Mouse (Mus musculus): ENCODE measurements around the gene Ptprcap. TPM values are rescaled to one million over a fixed set of nuclear protein-coding genes. Genes with fewer than 3 reads are reported as not detected.

The Ptprcap gene
- polyA plus RNA-seq, 1 experiment from 2014 or later: 1.1 TPM

GRCm38 (mm10) chr19:4197180-4197579 lies 43.8 kb downstream of the Ptprcap start:
- Histone ChIP-seq H3K36me3 (ENCODE audit: insufficient read depth, low read length) (peaks cover 47% of the 10 kb centered on the region), H3K4me1 (ENCODE audit: insufficient read depth, low read length) (peaks cover 59% of the 10 kb centered on the region)

GRCm38 (mm10) chr19:4201291-4201909 lies 48.0 kb downstream of the Ptprcap start, which contains the start of gene Rad9a:
Rad9a (minus strand) TSS chr19:4201662.
- Histone ChIP-seq H3K4me2 (replicated peaks; ENCODE audit: low read depth, low read length) (peak within 1 kb of the TSS; percentile 96), H3K27me3 (ENCODE audit: insufficient read depth, low read length) (peaks cover 3% of the 10 kb centered on the region; the same call in 1 of the 2 replicates), H3K9ac (replicated peaks; ENCODE audit: low read length) (peak within 1 kb of the TSS; percentile 71), H3K36me3 (ENCODE audit: insufficient read depth, low read length) (peaks cover 17% of the 10 kb centered on the region), H3K4me1 (ENCODE audit: insufficient read depth, low read length) (peaks cover 34% of the 10 kb centered on the region), H3K9me3 (ENCODE audit: low read length) (no peaks in the 10 kb centered on the region), H3K4me3 (ENCODE audit: low read length) (peak within 1 kb of the TSS; percentile 56), H3K27ac (ENCODE audit: low read length) (peak within 1 kb of the TSS; percentile 59; the same call in 1 of the 2 replicates)
- under 1% methylated on average over 34 of the region's 34 CpGs for WGBS
- peak; percentile 89 for ATAC-seq (ENCODE audit: low FRiP score, low TSS enrichment)

More at GRCm38 (mm10) chr19:4197180-4197579, 43.8 kb downstream of the Ptprcap start:
- H3K27ac ChIP-seq (ENCODE audit: low read length): peak overlapping the region; percentile 23; the same call in 1 of the 2 replicates
- 74% methylated on average over 3 of the region's 3 CpGs for WGBS
- no peak overlapping the region for H3K4me3 ChIP-seq (ENCODE audit: low read length)
- no peaks in the 10 kb centered on the region for H3K9me3 ChIP-seq (ENCODE audit: low read length)
- H3K4me2 ChIP-seq (replicated peaks; ENCODE audit: low read depth, low read length): no peak overlapping the region
- no peak overlapping the region for H3K9ac ChIP-seq (replicated peaks; ENCODE audit: low read length)
- no peaks in the 10 kb centered on the region for H3K27me3 ChIP-seq (ENCODE audit: insufficient read depth, low read length)
- no peak for ATAC-seq (ENCODE audit: low FRiP score, low TSS enrichment)

GRCm38 (mm10) chr19:4202149-4202548 lies 48.7 kb downstream of the Ptprcap start:
- ATAC-seq (ENCODE audit: low FRiP score, low TSS enrichment): 0 out of 2 replicates have a peak, but pooled peaks have one; percentile 2
- H3K4me3 ChIP-seq (ENCODE audit: low read length): peak overlapping the region; percentile 56
- H3K36me3 ChIP-seq (ENCODE audit: insufficient read depth, low read length): peaks cover 10% of the 10 kb centered on the region
- H3K27ac ChIP-seq (ENCODE audit: low read length): no peak overlapping the region
- WGBS: 22% methylated on average over 7 of the region's 7 CpGs
- peaks cover 3% of the 10 kb centered on the region; the same call in 1 of the 2 replicates for H3K27me3 ChIP-seq (ENCODE audit: insufficient read depth, low read length)
- H3K9ac ChIP-seq (replicated peaks; ENCODE audit: low read length): peak overlapping the region; percentile 71
- H3K4me1 ChIP-seq (ENCODE audit: insufficient read depth, low read length): peaks cover 27% of the 10 kb centered on the region
- peak overlapping the region; percentile 96 for H3K4me2 ChIP-seq (replicated peaks; ENCODE audit: low read depth, low read length)
- no peaks in the 10 kb centered on the region for H3K9me3 ChIP-seq (ENCODE audit: low read length)

GRCm38 (mm10) chr19:4203148-4203547 lies 49.7 kb downstream of the Ptprcap start:
- Histone ChIP-seq H3K27me3 (ENCODE audit: insufficient read depth, low read length) (peaks cover 3% of the 10 kb centered on the region; the same call in 1 of the 2 replicates), H3K27ac (ENCODE audit: low read length) (no peak overlapping the region), H3K4me2 (replicated peaks; ENCODE audit: low read depth, low read length) (no peak overlapping the region), H3K4me3 (ENCODE audit: low read length) (no peak overlapping the region), H3K9ac (replicated peaks; ENCODE audit: low read length) (no peak overlapping the region), H3K36me3 (ENCODE audit: insufficient read depth, low read length) (0 out of 2 replicates have a peak, but pooled peaks cover 3% of the 10 kb centered on the region), H3K4me1 (ENCODE audit: insufficient read depth, low read length) (peaks cover 22% of the 10 kb centered on the region), H3K9me3 (ENCODE audit: low read length) (no peaks in the 10 kb centered on the region)
- no peak for ATAC-seq (ENCODE audit: low FRiP score, low TSS enrichment)
- WGBS: 69% methylated on average over 3 of the region's 3 CpGs

GRCm38 (mm10) chr19:4203604-4204326 lies 50.4 kb downstream of the Ptprcap start:
- H3K36me3 ChIP-seq (ENCODE audit: insufficient read depth, low read length): 0 out of 2 replicates have a peak, but pooled peaks cover 3% of the 10 kb centered on the region
- H3K9ac ChIP-seq (replicated peaks; ENCODE audit: low read length): no peak overlapping the region
- H3K27ac ChIP-seq (ENCODE audit: low read length): 0 out of 2 replicates have a peak overlapping the region, but pooled peaks have one; percentile 31
- H3K27me3 ChIP-seq (ENCODE audit: insufficient read depth, low read length): peaks cover 3% of the 10 kb centered on the region; the same call in 1 of the 2 replicates
- ATAC-seq (ENCODE audit: low FRiP score, low TSS enrichment): no peak
- H3K4me2 ChIP-seq (replicated peaks; ENCODE audit: low read depth, low read length): no peak overlapping the region
- no peak overlapping the region for H3K4me3 ChIP-seq (ENCODE audit: low read length)
- no peaks in the 10 kb centered on the region for H3K9me3 ChIP-seq (ENCODE audit: low read length)
- H3K4me1 ChIP-seq (ENCODE audit: insufficient read depth, low read length): peaks cover 22% of the 10 kb centered on the region
- 66% methylated on average over 13 of the region's 13 CpGs for WGBS

- Histone ChIP-seq H3K9me3 (ENCODE audit: low read length) (no peaks in the 10 kb centered on the region), H3K27me3 (ENCODE audit: insufficient read depth, low read length) (peaks cover 3% of the 10 kb centered on the region; the same call in 1 of the 2 replicates), H3K4me3 (ENCODE audit: low read length) (no peak overlapping the region), H3K36me3 (ENCODE audit: insufficient read depth, low read length) (0 out of 2 replicates have a peak, but pooled peaks cover 3% of the 10 kb centered on the region), H3K27ac (ENCODE audit: low read length) (no peak overlapping the region), H3K9ac (replicated peaks; ENCODE audit: low read length) (no peak overlapping the region), H3K4me1 (ENCODE audit: insufficient read depth, low read length) (peaks cover 22% of the 10 kb centered on the region), H3K4me2 (replicated peaks; ENCODE audit: low read depth, low read length) (no peak overlapping the region)
- WGBS: 61% methylated on average over 4 of the region's 4 CpGs
- ATAC-seq (ENCODE audit: low FRiP score, low TSS enrichment): no peak
These were observed 51.5 kb downstream of the Ptprcap start for GRCm38 (mm10) chr19:4204889-4205288.

Other genes with a start within 250 kb of the Ptprcap start
- 56.1 and 62.7 TPM in 2 replicates for gene Tcirg1, start 246.5 kb upstream of the Ptprcap start, polyA plus RNA-seq (2015; fragmentation: Nextera tagmentation; extraction: Ambion mirVana)
- 365 and 401 TPM in 2 replicates for gene Ndufs8, start 240.8 kb upstream of the Ptprcap start, polyA plus RNA-seq (2015; fragmentation: Nextera tagmentation; extraction: Ambion mirVana)
- gene Aldh3b1, start 223.8 kb upstream of the Ptprcap start, polyA plus RNA-seq (2015; fragmentation: Nextera tagmentation; extraction: Ambion mirVana): 3.9 and 5.1 TPM in 2 replicates
- 19.4 and 23.1 TPM in 2 replicates for gene Unc93b1, start 218.4 kb upstream of the Ptprcap start, polyA plus RNA-seq (2015; fragmentation: Nextera tagmentation; extraction: Ambion mirVana)
- gene Aldh3b3, start 195.0 kb upstream of the Ptprcap start, polyA plus RNA-seq (2015; fragmentation: Nextera tagmentation; extraction: Ambion mirVana): not detected in 2 replicates
- gene Aldh3b2, start 181.3 kb upstream of the Ptprcap start, polyA plus RNA-seq (2015; fragmentation: Nextera tagmentation; extraction: Ambion mirVana): 3.7 and 5.1 TPM in 2 replicates
- 44.8 and 47.5 TPM in 2 replicates for gene Acy3, start 167.0 kb upstream of the Ptprcap start, polyA plus RNA-seq (2015; fragmentation: Nextera tagmentation; extraction: Ambion mirVana)
- gene Tbx10, start 160.9 kb upstream of the Ptprcap start, polyA plus RNA-seq (2015; fragmentation: Nextera tagmentation; extraction: Ambion mirVana): 1.5 TPM in 2 replicates
- 36.2 and 39.8 TPM in 2 replicates for gene Nudt8, start 153.0 kb upstream of the Ptprcap start, polyA plus RNA-seq (2015; fragmentation: Nextera tagmentation; extraction: Ambion mirVana)
- 3.9 and 5.2 TPM in 2 replicates for gene Gm49405, start 153.0 kb upstream of the Ptprcap start, polyA plus RNA-seq (2015; fragmentation: Nextera tagmentation; extraction: Ambion mirVana)
- gene Doc2g, start 150.3 kb upstream of the Ptprcap start, polyA plus RNA-seq (2015; fragmentation: Nextera tagmentation; extraction: Ambion mirVana): 5.3 and 6.1 TPM in 2 replicates
- 261 and 285 TPM in 2 replicates for gene Ndufv1, start 140.8 kb upstream of the Ptprcap start, polyA plus RNA-seq (2015; fragmentation: Nextera tagmentation; extraction: Ambion mirVana)
- 526 and 535 TPM in 2 replicates for gene Gstp1, start 115.6 kb upstream of the Ptprcap start, polyA plus RNA-seq (2015; fragmentation: Nextera tagmentation; extraction: Ambion mirVana)
- 2.5 and 9.6 TPM in 2 replicates for gene Gstp2, start 107.6 kb upstream of the Ptprcap start, polyA plus RNA-seq (2015; fragmentation: Nextera tagmentation; extraction: Ambion mirVana)
- gene Gstp3, start 94.0 kb upstream of the Ptprcap start, polyA plus RNA-seq (2015; fragmentation: Nextera tagmentation; extraction: Ambion mirVana): 0.36 and 0.49 TPM in 2 replicates
- 0.21 and 0.96 TPM in 2 replicates for gene Cabp2, start 72.0 kb upstream of the Ptprcap start, polyA plus RNA-seq (2015; fragmentation: Nextera tagmentation; extraction: Ambion mirVana)
- 135 and 138 TPM in 2 replicates for gene Cdk2ap2, start 56.4 kb upstream of the Ptprcap start, polyA plus RNA-seq (2015; fragmentation: Nextera tagmentation; extraction: Ambion mirVana)
- gene Pitpnm1, start 53.6 kb upstream of the Ptprcap start, polyA plus RNA-seq (2015; fragmentation: Nextera tagmentation; extraction: Ambion mirVana): 20.0 and 22.2 TPM in 2 replicates
- 115 and 120 TPM in 2 replicates for gene Aip, start 27.7 kb upstream of the Ptprcap start, polyA plus RNA-seq (2015; fragmentation: Nextera tagmentation; extraction: Ambion mirVana)
- not detected in 2 replicates for gene Gpr152, start 13.8 kb upstream of the Ptprcap start, polyA plus RNA-seq (2015; fragmentation: Nextera tagmentation; extraction: Ambion mirVana)
- 0.14 and 0.21 TPM in 2 replicates for gene Cabp4, start 9.6 kb upstream of the Ptprcap start, polyA plus RNA-seq (2015; fragmentation: Nextera tagmentation; extraction: Ambion mirVana)
- 201 and 218 TPM in 2 replicates for gene Coro1b, start 5.0 kb upstream of the Ptprcap start, polyA plus RNA-seq (2015; fragmentation: Nextera tagmentation; extraction: Ambion mirVana)
- 62.9 and 63.7 TPM in 2 replicates for gene Rps6kb2, start 9.8 kb downstream of the Ptprcap start, polyA plus RNA-seq (2015; fragmentation: Nextera tagmentation; extraction: Ambion mirVana)
- 2.9 and 3.3 TPM in 2 replicates for gene Carns1, start 21.9 kb downstream of the Ptprcap start, polyA plus RNA-seq (2015; fragmentation: Nextera tagmentation; extraction: Ambion mirVana)
- gene Tbc1d10c, start 37.7 kb downstream of the Ptprcap start, polyA plus RNA-seq (2015; fragmentation: Nextera tagmentation; extraction: Ambion mirVana): 2.5 and 3.1 TPM in 2 replicates
- gene Ppp1ca, start 38.5 kb downstream of the Ptprcap start, polyA plus RNA-seq (2015; fragmentation: Nextera tagmentation; extraction: Ambion mirVana): 1,050 and 1,120 TPM in 2 replicates
- 39.4 and 39.9 TPM in 2 replicates for gene Rad9a, start 48.1 kb downstream of the Ptprcap start, polyA plus RNA-seq (2015; fragmentation: Nextera tagmentation; extraction: Ambion mirVana)
- 6.8 and 7.5 TPM in 2 replicates for gene Clcf1, start 60.6 kb downstream of the Ptprcap start, polyA plus RNA-seq (2015; fragmentation: Nextera tagmentation; extraction: Ambion mirVana)
- gene AC109138.7, start 60.8 kb downstream of the Ptprcap start, polyA plus RNA-seq (2015; fragmentation: Nextera tagmentation; extraction: Ambion mirVana): not detected in 2 replicates
- gene Pold4, start 78.3 kb downstream of the Ptprcap start, polyA plus RNA-seq (2015; fragmentation: Nextera tagmentation; extraction: Ambion mirVana): 34.2 and 36.3 TPM in 2 replicates
- gene Ssh3, start 115.6 kb downstream of the Ptprcap start, polyA plus RNA-seq (2015; fragmentation: Nextera tagmentation; extraction: Ambion mirVana): 22.9 and 24.3 TPM in 2 replicates
- gene Ankrd13d, start 129.5 kb downstream of the Ptprcap start, polyA plus RNA-seq (2015; fragmentation: Nextera tagmentation; extraction: Ambion mirVana): 7.4 and 9.0 TPM in 2 replicates
- gene Grk2, start 152.6 kb downstream of the Ptprcap start, polyA plus RNA-seq (2015; fragmentation: Nextera tagmentation; extraction: Ambion mirVana): 15.9 and 20.0 TPM in 2 replicates
- 47.5 and 56.2 TPM in 2 replicates for gene Kdm2a, start 244.7 kb downstream of the Ptprcap start, polyA plus RNA-seq (2015; fragmentation: Nextera tagmentation; extraction: Ambion mirVana)